Comparison of ENCODE assay signal across 28 mouse cellular contexts in the genomic region with DNA sequence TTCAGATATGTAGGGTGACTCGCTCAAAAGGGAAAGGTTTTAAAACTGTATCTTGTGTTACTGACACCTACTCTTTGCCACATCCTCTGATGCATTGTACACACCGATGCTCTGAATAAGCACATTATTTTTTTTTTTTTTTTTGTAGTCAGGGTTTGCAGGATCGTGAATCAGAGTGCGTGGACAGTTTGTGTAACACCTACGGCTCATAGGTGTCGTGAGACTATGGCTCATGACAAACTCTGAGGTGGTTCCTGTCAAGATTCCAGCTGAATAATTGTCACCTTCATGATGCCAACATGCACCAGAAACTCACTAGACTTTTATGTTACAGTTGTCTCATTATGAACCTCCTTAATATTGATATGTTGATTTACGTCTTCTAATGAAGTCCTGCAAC.
DNase-seq lines count a peak whose midpoint lies in the region; ATAC-seq and TF ChIP-seq lines count a peak whose summit lies in the region.
"Had no signal": no experiment of that assay in that cellular context is flagged by ENCODE, and none has a peak within 500 bp of the region (broad histone marks: within the 10 kb centered on the region; RNA-seq: fewer than 3 reads in every experiment).

No protein-coding gene starts in this region.

- no peaks in the 10 kb centered on the region for H3K36me3 ChIP-seq in forebrain, embryonic 16.5 days (ENCODE audit: control insufficient read depth, insufficient read depth)
- H3K36me3 ChIP-seq in forebrain, embryonic 14.5 days (ENCODE audit: control insufficient read depth, insufficient read depth, low read length), result no peaks in the 10 kb centered on the region
- no peaks in the 10 kb centered on the region for H3K36me3 ChIP-seq in liver, postnatal 0 days (replicated peaks; ENCODE audit: insufficient read depth, low read length)
- H3K36me3 ChIP-seq: embryonic facial prominence, embryonic 12.5 days; embryonic facial prominence, embryonic 15.5 days; forebrain, embryonic 15.5 days; heart, embryonic 10.5 days; heart, embryonic 13.5 days had no signal

- no peak overlapping the region for H3K27ac ChIP-seq in forebrain, embryonic 16.5 days (ENCODE audit: low read length)
- H3K27ac ChIP-seq in forebrain, embryonic 14.5 days (ENCODE audit: low read depth, low read length), result no peak overlapping the region
- H3K27ac ChIP-seq in liver, postnatal 0 days (ENCODE audit: low read depth), result no peak overlapping the region
- H3K27ac ChIP-seq: embryonic facial prominence, embryonic 12.5 days; embryonic facial prominence, embryonic 15.5 days; forebrain, embryonic 15.5 days; heart, adult 2 months; heart, embryonic 10.5 days; heart, embryonic 13.5 days; hindbrain, embryonic 14.5 days; hindbrain, postnatal 0 days had no signal

- H3K27me3 ChIP-seq in forebrain, embryonic 16.5 days (replicated peaks; ENCODE audit: control insufficient read depth, insufficient read depth, low read length), result no peaks in the 10 kb centered on the region
- no peaks in the 10 kb centered on the region for H3K27me3 ChIP-seq in forebrain, embryonic 14.5 days (replicated peaks; ENCODE audit: control insufficient read depth, insufficient read depth, low read length)
- 0 out of 2 replicates have a peak, but pooled peaks cover under 1% of the 10 kb centered on the region for H3K27me3 ChIP-seq in liver, postnatal 0 days (ENCODE audit: insufficient read depth, low read length)
- H3K27me3 ChIP-seq: embryonic facial prominence, embryonic 12.5 days; embryonic facial prominence, embryonic 15.5 days; forebrain, embryonic 15.5 days had no signal

- WGBS in forebrain, embryonic 16.5 days, result 69% methylated on average over 7 of the region's 7 CpGs
- 72% methylated on average over 7 of the region's 7 CpGs for WGBS in forebrain, embryonic 14.5 days
- WGBS in liver, postnatal 0 days (ENCODE audit: insufficient replicate concordance), result 76% methylated on average over 7 of the region's 7 CpGs

- no peaks in the 10 kb centered on the region for H3K9me3 ChIP-seq in forebrain, embryonic 16.5 days (ENCODE audit: control insufficient read depth, low read length)
- no peaks in the 10 kb centered on the region for H3K9me3 ChIP-seq in forebrain, embryonic 14.5 days (replicated peaks; ENCODE audit: control insufficient read depth, low read length)
- H3K9me3 ChIP-seq in liver, postnatal 0 days (ENCODE audit: low read length), result no peaks in the 10 kb centered on the region
- H3K9me3 ChIP-seq: embryonic facial prominence, embryonic 12.5 days; embryonic facial prominence, embryonic 15.5 days; forebrain, embryonic 15.5 days; heart, embryonic 10.5 days; heart, embryonic 13.5 days had no signal

- no peak overlapping the region for H3K4me3 ChIP-seq in forebrain, embryonic 16.5 days (replicated peaks; ENCODE audit: low read length)
- no peak overlapping the region for H3K4me3 ChIP-seq in forebrain, embryonic 14.5 days (ENCODE audit: low read depth, low read length)
- H3K4me3 ChIP-seq in liver, postnatal 0 days (ENCODE audit: low read depth, low read length), result no peak overlapping the region
- H3K4me3 ChIP-seq: embryonic facial prominence, embryonic 12.5 days; embryonic facial prominence, embryonic 15.5 days; forebrain, embryonic 15.5 days; heart, adult 2 months; heart, embryonic 10.5 days; heart, embryonic 13.5 days had no signal

- no peak for DNase-seq in forebrain, embryonic 14.5 days (ENCODE audit: low spot score)
- peak; percentile 14 to 47 for DNase-seq in frontal cortex, postnatal 36 days (ENCODE audit: low spot score in 2 of 2)
- DNase-seq in frontal cortex, postnatal 14 days (ENCODE audit: low spot score in 2 of 2), result no peak
- DNase-seq in right cerebral cortex, adult 18-20 months, result peak; percentile 49
- no peak for DNase-seq in right cerebral cortex, postnatal 4 days
- peak; percentile 47 for DNase-seq in telencephalon, adult 2 months (ENCODE audit: low read depth, low spot score)
- DNase-seq in liver, postnatal 0 days, result no peak
- DNase-seq: adrenal gland, adult 8-10 months; adrenal gland, postnatal 25 days; cerebellum, adult 11 months; cerebellum, adult 2 months; cerebellum, adult 9-11 months; cerebellum, postnatal 25 days; gastrocnemius, postnatal 10 days; gastrocnemius, postnatal 36 days; heart, adult 2 months; heart, postnatal 14 days; heart, postnatal 4 days had no signal

- TF ChIP-seq EP300 in liver, postnatal 0 days (IDR thresholded peaks at IDR 0.05; ENCODE audit: low read depth), result no peak

- no peak overlapping the region for H3K9ac ChIP-seq in forebrain, embryonic 16.5 days (replicated peaks; ENCODE audit: low read depth, low read length)
- H3K9ac ChIP-seq in forebrain, embryonic 14.5 days (ENCODE audit: low read length), result no peak overlapping the region
- no peak overlapping the region for H3K9ac ChIP-seq in liver, postnatal 0 days (replicated peaks)
- H3K9ac ChIP-seq: embryonic facial prominence, embryonic 12.5 days; embryonic facial prominence, embryonic 15.5 days; forebrain, embryonic 15.5 days; heart, embryonic 13.5 days; hindbrain, embryonic 14.5 days had no signal

- H3K4me1 ChIP-seq in forebrain, embryonic 16.5 days (replicated peaks; ENCODE audit: control insufficient read depth, insufficient read depth, low read length), result peaks cover 5% of the 10 kb centered on the region
- H3K4me1 ChIP-seq in forebrain, embryonic 14.5 days (ENCODE audit: control insufficient read depth, insufficient read depth, low read length), result peaks cover under 1% of the 10 kb centered on the region; the same call in 1 of the 2 replicates
- H3K4me1 ChIP-seq in liver, postnatal 0 days (ENCODE audit: insufficient read depth), result no peaks in the 10 kb centered on the region
- H3K4me1 ChIP-seq: forebrain, embryonic 15.5 days; heart, embryonic 10.5 days had no signal

- ATAC-seq in forebrain, embryonic 16.5 days, result 0 out of 2 replicates have a peak, but pooled peaks have one; percentile 26
- no peak for ATAC-seq in forebrain, embryonic 14.5 days
- ATAC-seq in liver, postnatal 0 days, result no peak
- ATAC-seq: activated CD4-positive, CD25-positive, alpha-beta regulatory T cell, adult 4 months; forebrain, embryonic 15.5 days; hindbrain, postnatal 0 days; inflammation-experienced regulatory T-cells, adult 6 months had no signal

- no peak overlapping the region for H3K4me2 ChIP-seq in forebrain, embryonic 16.5 days (ENCODE audit: low read length)
- H3K4me2 ChIP-seq in forebrain, embryonic 14.5 days (ENCODE audit: low read length), result no peak overlapping the region
- H3K4me2 ChIP-seq in liver, postnatal 0 days (ENCODE audit: low read depth, low read length), result no peak overlapping the region
- H3K4me2 ChIP-seq: embryonic facial prominence, embryonic 12.5 days; embryonic facial prominence, embryonic 15.5 days; forebrain, embryonic 15.5 days; heart, embryonic 13.5 days; hindbrain, embryonic 14.5 days had no signal

- no peak for TF ChIP-seq CTCF in liver, postnatal 0 days (IDR thresholded peaks at IDR 0.05; ENCODE audit: low read depth)

Comparison
In these comparisons a context has a peak if more than half of its experiments do, and no peak if none do; other contexts are left out.
1. DNase-seq: peak in frontal cortex, postnatal 36 days (2 of 2), right cerebral cortex, adult 18-20 months (single experiment) and telencephalon, adult 2 months (single experiment); none in forebrain, embryonic 14.5 days (single experiment), frontal cortex, postnatal 14 days (0 of 2), right cerebral cortex, postnatal 4 days (single experiment) and liver, postnatal 0 days (single experiment).